Comparison of ENCODE assay signal across 8 mouse cellular contexts in the genomic region with DNA sequence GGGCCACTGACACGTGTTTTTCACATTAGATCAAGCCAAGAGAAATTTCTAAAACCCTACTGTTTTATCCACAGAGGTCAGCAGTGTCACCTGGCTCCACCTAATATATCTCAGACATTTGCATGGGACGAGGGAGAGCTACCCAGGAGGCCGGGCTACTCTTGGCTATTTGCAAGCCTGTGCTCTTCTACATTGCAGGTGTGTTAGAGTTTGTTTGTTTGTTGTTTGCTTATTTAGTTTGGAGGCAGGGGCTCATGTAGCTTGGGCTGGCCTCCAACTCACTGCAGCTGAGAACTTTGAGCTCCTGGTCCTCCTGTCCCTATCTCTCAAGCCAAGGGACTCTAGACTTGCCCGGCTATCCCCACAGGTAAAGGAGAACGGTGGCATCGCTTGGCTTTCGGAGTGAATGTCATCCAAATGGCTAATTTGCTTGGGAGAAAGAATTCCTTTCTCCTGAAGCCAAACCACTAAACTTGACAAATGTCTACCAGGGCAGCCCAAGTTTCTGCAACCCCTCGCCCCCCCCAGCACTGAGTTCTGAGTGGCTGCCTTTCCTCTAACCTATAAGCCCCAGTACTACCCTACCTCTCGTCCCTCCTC. TPM values are rescaled to one million over a fixed set of nuclear protein-coding genes. Genes with fewer than 3 reads are reported as not detected.
A peak's percentile ranks its signal among the peaks of the same experiment; 100 is the strongest.
DNase-seq lines count a peak whose midpoint lies in the region; ATAC-seq lines count a peak whose summit lies in the region.

No protein-coding gene starts in this region.

- WGBS in embryonic facial prominence, embryonic 11.5 days, result 32% methylated on average over 9 of the region's 9 CpGs
- 50% methylated on average over 9 of the region's 9 CpGs for WGBS in liver, embryonic 15.5 days (ENCODE audit: insufficient replicate concordance)

- H3K4me3 ChIP-seq in embryonic facial prominence, embryonic 11.5 days (ENCODE audit: low read depth, low read length), result peak overlapping the region; percentile 46
- no peak overlapping the region for H3K4me3 ChIP-seq in liver, embryonic 15.5 days (replicated peaks)

- no peaks in the 10 kb centered on the region for H3K9me3 ChIP-seq in embryonic facial prominence, embryonic 11.5 days (replicated peaks; ENCODE audit: control insufficient read depth, low read length)
- no peaks in the 10 kb centered on the region for H3K9me3 ChIP-seq in liver, embryonic 15.5 days (replicated peaks)

- peak overlapping the region; percentile 86 for H3K4me2 ChIP-seq in embryonic facial prominence, embryonic 11.5 days (ENCODE audit: low read depth, low read length)
- peak overlapping the region; percentile 25; the same call in 1 of the 2 replicates for H3K4me2 ChIP-seq in liver, embryonic 15.5 days

- H3K27ac ChIP-seq in embryonic facial prominence, embryonic 11.5 days (replicated peaks; ENCODE audit: low read depth, low read length), result no peak overlapping the region; the same call in 1 of the 2 replicates
- H3K27ac ChIP-seq in liver, embryonic 15.5 days (replicated peaks), result no peak overlapping the region

- intact Hi-C loops in gastrocnemius, postnatal 36 days (cut with DNase I), result loop anchor here (5.0 kb wide), 1 partner anchor 135 kb away; no protein-coding TSS in a partner anchor

- ATAC-seq in embryonic facial prominence, embryonic 11.5 days (replicated peaks; ENCODE audit: insufficient number of reproducible peaks, low FRiP score, low TSS enrichment, low read depth), result no peak
- no peak for ATAC-seq in liver, embryonic 15.5 days (ENCODE audit: insufficient read depth)
- ATAC-seq in activated CD4-positive, CD25-positive, alpha-beta regulatory T cell, adult 4 months, result no peak
- ATAC-seq in cerebellum, adult (ENCODE audit: insufficient number of reproducible peaks, low FRiP score, low TSS enrichment), result no peak

- H3K4me1 ChIP-seq in embryonic facial prominence, embryonic 11.5 days (ENCODE audit: control insufficient read depth, insufficient read depth, low read length), result peaks cover 3% of the 10 kb centered on the region; the same call in 1 of the 2 replicates
- H3K4me1 ChIP-seq in liver, embryonic 15.5 days (replicated peaks), result peaks cover 21% of the 10 kb centered on the region

- H3K9ac ChIP-seq in embryonic facial prominence, embryonic 11.5 days (replicated peaks; ENCODE audit: low read length), result 0 out of 2 replicates have a peak overlapping the region, but pooled peaks have one; percentile 1
- H3K9ac ChIP-seq in liver, embryonic 15.5 days, result no peak overlapping the region

- no peaks in the 10 kb centered on the region for H3K36me3 ChIP-seq in embryonic facial prominence, embryonic 11.5 days (replicated peaks; ENCODE audit: control insufficient read depth, insufficient read depth, low read depth, low read length)
- no peaks in the 10 kb centered on the region for H3K36me3 ChIP-seq in liver, embryonic 15.5 days (replicated peaks)

- H3K27me3 ChIP-seq in embryonic facial prominence, embryonic 11.5 days (ENCODE audit: control insufficient read depth, insufficient read depth, low read length), result no peaks in the 10 kb centered on the region; the same call in 1 of the 2 replicates
- peaks cover 46% of the 10 kb centered on the region for H3K27me3 ChIP-seq in liver, embryonic 15.5 days

- DNase-seq in gastrocnemius, postnatal 25 days, result peak; percentile 5
- DNase-seq in gastrocnemius, postnatal 36 days, result no peak
- no peak for DNase-seq in embryonic facial prominence, embryonic 11.5 days (ENCODE audit: low spot score)
- DNase-seq in heart, postnatal 4 days, result peak; percentile 3
- DNase-seq in adipocyte (ENCODE audit: low spot score), result no peak

RNA-seq across cellular contexts. Expression of a gene that starts 1.4 kb away (rescaled TPM):
- total RNA-seq in gastrocnemius, postnatal 25 days (2021), result 1 to 10 TPM; 6.4 to 6.5 TPM
- total RNA-seq in gastrocnemius, postnatal 36 days (2021), result 1 to 10 TPM; 5.3 to 6.5 TPM
- polyA plus RNA-seq in embryonic facial prominence, embryonic 11.5 days (2014; fragmentation: Nextera tagmentation; extraction: Ambion mirVana), result 10.6 and 13.0 TPM in 2 replicates
- total RNA-seq in heart, postnatal 4 days (2021), result 10 to 100 TPM; 18.9 to 22.3 TPM
- 1.4 and 1.9 TPM in 2 replicates for polyA plus RNA-seq in liver, embryonic 15.5 days (2015; fragmentation: Nextera tagmentation; extraction: Ambion mirVana)
- polyA plus RNA-seq in activated CD4-positive, CD25-positive, alpha-beta regulatory T cell, adult 4 months (2017; shearing (Covaris generic)), result under 1 TPM in 1 of 2 experiments, not detected in 1; 0.08 TPM

RNA-seq across cellular contexts. Expression of a gene that starts 6.2 kb away (rescaled TPM):
- 1 to 10 TPM; 1.3 to 1.7 TPM for total RNA-seq in gastrocnemius, postnatal 25 days (2021)
- under 1 TPM; 0.59 to 0.67 TPM for total RNA-seq in gastrocnemius, postnatal 36 days (2021)
- polyA plus RNA-seq in embryonic facial prominence, embryonic 11.5 days (2014; fragmentation: Nextera tagmentation; extraction: Ambion mirVana), result 33.7 and 38.8 TPM in 2 replicates
- total RNA-seq in heart, postnatal 4 days (2021), result 10 to 100 TPM; 10.6 to 14.0 TPM
- 16.9 and 19.7 TPM in 2 replicates for polyA plus RNA-seq in liver, embryonic 15.5 days (2015; fragmentation: Nextera tagmentation; extraction: Ambion mirVana)
- polyA plus RNA-seq in activated CD4-positive, CD25-positive, alpha-beta regulatory T cell, adult 4 months (2017; shearing (Covaris generic)), result 10 to 100 TPM; 94.3 to 99.3 TPM

RNA-seq across cellular contexts. Expression of a gene that starts 16.7 kb away (rescaled TPM):
- total RNA-seq in gastrocnemius, postnatal 25 days (2021), result not detected
- not detected for total RNA-seq in gastrocnemius, postnatal 36 days (2021)
- polyA plus RNA-seq in embryonic facial prominence, embryonic 11.5 days (2014; fragmentation: Nextera tagmentation; extraction: Ambion mirVana), result not detected in 2 replicates
- under 1 TPM; 0.50 TPM for total RNA-seq in heart, postnatal 4 days (2021)
- 14.0 and 14.5 TPM in 2 replicates for polyA plus RNA-seq in liver, embryonic 15.5 days (2015; fragmentation: Nextera tagmentation; extraction: Ambion mirVana)
- 1 to 10 TPM; 2.5 to 5.6 TPM for polyA plus RNA-seq in activated CD4-positive, CD25-positive, alpha-beta regulatory T cell, adult 4 months (2017; shearing (Covaris generic))

RNA-seq across cellular contexts. Expression of a gene that starts 21.2 kb away (rescaled TPM):
- total RNA-seq in gastrocnemius, postnatal 25 days (2021), result under 1 TPM in 1 of 2 experiments, not detected in 1; 0.10 TPM
- not detected for total RNA-seq in gastrocnemius, postnatal 36 days (2021)
- 0.31 and 0.34 TPM in 2 replicates for polyA plus RNA-seq in embryonic facial prominence, embryonic 11.5 days (2014; fragmentation: Nextera tagmentation; extraction: Ambion mirVana)
- under 1 TPM; 0.11 to 0.26 TPM for total RNA-seq in heart, postnatal 4 days (2021)
- polyA plus RNA-seq in liver, embryonic 15.5 days (2015; fragmentation: Nextera tagmentation; extraction: Ambion mirVana), result 0.74 and 0.93 TPM in 2 replicates
- under 1 TPM in 1 of 2 experiments, not detected in 1; 0.40 TPM for polyA plus RNA-seq in activated CD4-positive, CD25-positive, alpha-beta regulatory T cell, adult 4 months (2017; shearing (Covaris generic))

RNA-seq across cellular contexts. Expression of a gene that starts 24.2 kb away (rescaled TPM):
- not detected for total RNA-seq in gastrocnemius, postnatal 25 days (2021)
- total RNA-seq in gastrocnemius, postnatal 36 days (2021), result not detected
- 0.18 and 0.35 TPM in 2 replicates for polyA plus RNA-seq in embryonic facial prominence, embryonic 11.5 days (2014; fragmentation: Nextera tagmentation; extraction: Ambion mirVana)
- 1 to 10 TPM; 1.2 to 2.2 TPM for total RNA-seq in heart, postnatal 4 days (2021)
- 57.5 and 77.8 TPM in 2 replicates for polyA plus RNA-seq in liver, embryonic 15.5 days (2015; fragmentation: Nextera tagmentation; extraction: Ambion mirVana)
- polyA plus RNA-seq in activated CD4-positive, CD25-positive, alpha-beta regulatory T cell, adult 4 months (2017; shearing (Covaris generic)), result not detected

Comparison
In these comparisons a context has a peak if more than half of its experiments do, and no peak if none do; other contexts are left out.
1. DNase-seq: peak in gastrocnemius, postnatal 25 days (single experiment) and heart, postnatal 4 days (single experiment); none in gastrocnemius, postnatal 36 days (0 of 2), embryonic facial prominence, embryonic 11.5 days (single experiment) and adipocyte (single experiment).
2. RNA of a gene that starts 6.2 kb away (total RNA-seq): 10.6 to 14.0 TPM in heart, postnatal 4 days; 1.3 to 1.7 TPM in gastrocnemius, postnatal 25 days and 0.59 to 0.67 TPM in gastrocnemius, postnatal 36 days; every median in the first group is over 4 times any median in the second.